Mouse (Mus musculus): ENCODE results near the gene S100a8. TPM values are rescaled to one million over a fixed set of nuclear protein-coding genes. Genes with fewer than 3 reads are reported as not detected.
A peak's percentile ranks its signal among the peaks of the same experiment; 100 is the strongest.

The S100a8 gene
- polyA plus RNA-seq, 1 experiment, result not detected

- Histone ChIP-seq H3K36me3 (ENCODE audit: control insufficient read depth, insufficient read depth) (no peaks in the 10 kb centered on the region), H3K27me3 (ENCODE audit: control insufficient read depth, insufficient read depth, insufficient read length) (no peaks in the 10 kb centered on the region), H3K79me2 (ENCODE audit: control insufficient read depth, insufficient read depth) (no peaks in the 10 kb centered on the region), H3K79me3 (ENCODE audit: low read depth) (no peaks in the 10 kb centered on the region), H3K4me3 (ENCODE audit: insufficient read depth, poor library complexity, severe bottlenecking) (no peak overlapping the region), H3ac (ENCODE audit: control insufficient read depth, insufficient read length, low read depth) (no peak overlapping the region)
- peak; percentile 97 for TF ChIP-seq CTCF (IDR thresholded peaks at IDR 0.05; ENCODE audit: control insufficient read depth, insufficient read depth, insufficient read length)
- TF ChIP-seq CEBPB (IDR thresholded peaks at IDR 0.05; ENCODE audit: low read depth), result no peak
Measured at GRCm38 (mm10) chr3:90709591-90710460, 41.0 kb downstream of the S100a8 start.

Other genes with a start within 250 kb of the S100a8 start
- gene Ints3, start 235.4 kb upstream of the S100a8 start, polyA plus RNA-seq (2012; fragmentation: generic; extraction: Trizol), result 39.3 TPM
- 1.0 TPM for gene Npr1, start 203.1 kb upstream of the S100a8 start, polyA plus RNA-seq (2012; fragmentation: generic; extraction: Trizol)
- gene Ilf2, start 192.9 kb upstream of the S100a8 start, polyA plus RNA-seq (2012; fragmentation: generic; extraction: Trizol), result 93.9 TPM
- gene Snapin, start 177.9 kb upstream of the S100a8 start, polyA plus RNA-seq (2012; fragmentation: generic; extraction: Trizol), result 18.8 TPM
- gene Chtop, start 159.5 kb upstream of the S100a8 start, polyA plus RNA-seq (2012; fragmentation: generic; extraction: Trizol), result 103 TPM
- 96.0 TPM for gene S100a1, start 154.6 kb upstream of the S100a8 start, polyA plus RNA-seq (2012; fragmentation: generic; extraction: Trizol)
- gene S100a13, start 154.5 kb upstream of the S100a8 start, polyA plus RNA-seq (2012; fragmentation: generic; extraction: Trizol), result 96.7 TPM
- 0.96 TPM for gene S100a14, start 142.1 kb upstream of the S100a8 start, polyA plus RNA-seq (2012; fragmentation: generic; extraction: Trizol)
- gene S100a16, start 131.7 kb upstream of the S100a8 start, polyA plus RNA-seq (2012; fragmentation: generic; extraction: Trizol), result 49.2 TPM
- 22.0 TPM for gene S100a3, start 108.4 kb upstream of the S100a8 start, polyA plus RNA-seq (2012; fragmentation: generic; extraction: Trizol)
- gene S100a2, start 78.7 kb upstream of the S100a8 start, polyA plus RNA-seq (2012; fragmentation: generic; extraction: Trizol), result not detected
- gene Gm42674, start 67.1 kb upstream of the S100a8 start, polyA plus RNA-seq (2012; fragmentation: generic; extraction: Trizol), result 1.5 TPM
- gene S100a4, start 65.2 kb upstream of the S100a8 start, polyA plus RNA-seq (2012; fragmentation: generic; extraction: Trizol), result 11,980 TPM
- gene S100a5, start 60.5 kb upstream of the S100a8 start, polyA plus RNA-seq (2012; fragmentation: generic; extraction: Trizol), result 0.43 TPM
- gene S100a6, start 56.1 kb upstream of the S100a8 start, polyA plus RNA-seq (2012; fragmentation: generic; extraction: Trizol), result 4,076 TPM
- gene S100a7a, start 15.0 kb upstream of the S100a8 start, polyA plus RNA-seq (2012; fragmentation: generic; extraction: Trizol), result 0.11 TPM
- not detected for gene S100a9, start 26.7 kb downstream of the S100a8 start, polyA plus RNA-seq (2012; fragmentation: generic; extraction: Trizol)
- not detected for gene Pglyrp4, start 57.9 kb downstream of the S100a8 start, polyA plus RNA-seq (2012; fragmentation: generic; extraction: Trizol)
- not detected for gene Gm5849, start 108.9 kb downstream of the S100a8 start, polyA plus RNA-seq (2012; fragmentation: generic; extraction: Trizol)

Data from C2C12 (cell line).